Mouse (Mus musculus) fat pad, adult 2 months (tissue): ENCODE results near the gene Gm10722.
"Not testable (repeated sequence)": the region's sequence is repeated elsewhere in the genome, so short reads cannot be mapped to it uniquely, and the experiment has no call there.

ENCODE experiments used
- DNase-seq: peaks from one replicate; pipeline ENCODE4 v3.0.0-alpha.2; 2011; ENCODE audit warnings: low read depth, low spot score; ENCODE audit errors: extremely low read depth

The Gm10722 gene

GRCm38 (mm10) chr9:3024912-3025467, 24.3 kb downstream of the Gm10722 start, which contains the start of gene Gm10717:
Gene Gm10717 (plus strand): TSS chr9:3025417.
- DNase-seq, result not testable (repeated sequence)

GRCm38 (mm10) chr9:3025653-3026052, 24.9 kb downstream of the Gm10722 start:
- not testable (repeated sequence) for DNase-seq

GRCm38 (mm10) chr9:3026136-3026535, 25.4 kb downstream of the Gm10722 start:
- not testable (repeated sequence) for DNase-seq

- not testable (repeated sequence) for DNase-seq
Measured at GRCm38 (mm10) chr9:3026741-3027140, 26.0 kb downstream of the Gm10722 start.

GRCm38 (mm10) chr9:3027200-3027599, 26.5 kb downstream of the Gm10722 start:
- DNase-seq, result peak; percentile 42

GRCm38 (mm10) chr9:3029276-3030000, 28.7 kb downstream of the Gm10722 start:
- not testable (repeated sequence) for DNase-seq

GRCm38 (mm10) chr9:3030677-3031318, 30.1 kb downstream of the Gm10722 start:
- peak; percentile 100 for DNase-seq

- DNase-seq, result not testable (repeated sequence)
Measured at GRCm38 (mm10) chr9:3034299-3034698, 33.6 kb downstream of the Gm10722 start, which contains the start of gene Gm17535. Gene Gm17535 (plus strand): TSS chr9:3034599.

GRCm38 (mm10) chr9:3036577-3036976, 35.9 kb downstream of the Gm10722 start, which contains the start of gene Gm10715:
Gene Gm10715 (plus strand): TSS chr9:3036877.
- DNase-seq, result not testable (repeated sequence)

- not testable (repeated sequence) for DNase-seq
Measured at GRCm38 (mm10) chr9:3038161-3038560, 37.4 kb downstream of the Gm10722 start.
